In the genomic region with DNA sequence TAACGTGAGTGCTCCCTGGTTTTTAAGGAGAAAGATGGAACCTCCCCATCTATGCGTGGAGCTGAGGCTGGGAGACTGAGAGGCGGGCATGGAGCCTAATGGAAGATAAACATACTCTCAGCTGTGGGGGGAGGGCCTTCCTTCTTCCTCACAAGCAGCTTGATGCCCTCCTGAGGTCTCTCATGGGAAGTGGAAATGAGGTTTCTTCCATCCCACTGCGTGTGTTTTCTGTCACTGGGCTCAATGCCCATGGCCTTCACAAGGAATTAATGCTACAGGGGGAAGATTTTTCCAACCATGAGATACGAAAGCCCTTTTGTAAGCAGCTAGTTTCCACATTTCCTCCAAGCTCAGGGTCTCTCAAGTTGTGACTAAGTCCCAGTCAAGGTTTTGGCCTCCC, we compare ENCODE assay signal across 14 mouse cellular contexts. TPM values are rescaled to one million over a fixed set of nuclear protein-coding genes. Genes with fewer than 3 reads are reported as not detected.
DNase-seq lines count a peak whose midpoint lies in the region; ATAC-seq and TF ChIP-seq lines count a peak whose summit lies in the region.
"Had no signal": no experiment of that assay in that cellular context is flagged by ENCODE, and none has a peak within 500 bp of the region (broad histone marks: within the 10 kb centered on the region; RNA-seq: fewer than 3 reads in every experiment).

No protein-coding gene starts in this region.

- TF ChIP-seq POLR2A in heart, adult 2 months (IDR thresholded peaks at IDR 0.05; ENCODE audit: insufficient read depth, low read depth, low read length): no peak

- peak; percentile 56 to 88 for DNase-seq in adrenal gland, adult (ENCODE audit: inconsistent age in 2 of 2, low spot score in 1 of 2)
- no peak for DNase-seq in adrenal gland, postnatal 4 days (ENCODE audit: low spot score in 2 of 2)
- no peak for DNase-seq in heart, adult 2 months
- no peak for DNase-seq in heart, postnatal 4 days
- DNase-seq in lung, postnatal 25 days (ENCODE audit: low spot score): no peak
- peak; percentile 58 to 66 for DNase-seq in lung, postnatal 4 days
- DNase-seq in embryo, embryonic 10.5 days (ENCODE audit: low spot score): no peak
- DNase-seq: kidney, adult 8-10 months; thymus, postnatal 4 days had no signal

- TF ChIP-seq CTCF in heart, adult 2 months (IDR thresholded peaks at IDR 0.05): no peak

- H3K27ac ChIP-seq in heart, adult 2 months: peak overlapping the region; percentile 60
- H3K27ac ChIP-seq in lung, embryonic 16.5 days (ENCODE audit: low read length): peak overlapping the region; percentile 65

- H3K4me1 ChIP-seq in heart, adult 2 months (ENCODE audit: control insufficient read depth, insufficient read depth, low read length): peaks cover 2% of the 10 kb centered on the region; the same call in 1 of the 2 replicates
- H3K4me1 ChIP-seq in lung, embryonic 16.5 days (replicated peaks; ENCODE audit: control insufficient read depth, insufficient read depth, low read length): peaks cover 22% of the 10 kb centered on the region

- no peaks in the 10 kb centered on the region; the same call in none of the 2 replicates for H3K79me2 ChIP-seq in heart, adult 2 months (replicated peaks; ENCODE audit: control insufficient read depth, insufficient read depth, low read length)

- peak; percentile 61 for ATAC-seq in lung, embryonic 16.5 days (ENCODE audit: low read depth)
- ATAC-seq: forebrain, embryonic 14.5 days; hindbrain, embryonic 16.5 days had no signal

- no peaks in the 10 kb centered on the region for H3K27me3 ChIP-seq in heart, adult 2 months (ENCODE audit: control insufficient read depth, insufficient read depth, low read length)
- no peaks in the 10 kb centered on the region for H3K27me3 ChIP-seq in lung, embryonic 16.5 days (ENCODE audit: control insufficient read depth, insufficient read depth, low read depth, low read length)
- H3K27me3 ChIP-seq: CH12.LX had no signal

- H3K36me3 ChIP-seq in heart, adult 2 months (ENCODE audit: control insufficient read depth, insufficient read depth, low read length): no peaks in the 10 kb centered on the region
- H3K36me3 ChIP-seq in lung, embryonic 16.5 days (ENCODE audit: control insufficient read depth, insufficient read depth, low read length): no peaks in the 10 kb centered on the region

- TF ChIP-seq EP300 in heart, adult 2 months (IDR thresholded peaks at IDR 0.05; ENCODE audit: insufficient read depth, low read depth, low read length): no peak

- no peak overlapping the region for H3K4me3 ChIP-seq in heart, adult 2 months
- no peak overlapping the region for H3K4me3 ChIP-seq in lung, embryonic 16.5 days (ENCODE audit: low read length)
- H3K4me3 ChIP-seq: heart, embryonic 12.5 days had no signal

- intact Hi-C loops in heart, adult 2 months (cut with DNase I): loop anchor here (1.0 to 2.0 kb wide), 2 partner anchors 29 to 99 kb away; no protein-coding TSS in a partner anchor

- WGBS in heart, adult 2 months: 43% methylated on average over 5 of the region's 5 CpGs
- 29% methylated on average over 5 of the region's 5 CpGs for WGBS in lung, embryonic 16.5 days

- H3K9ac ChIP-seq in heart, adult 2 months (ENCODE audit: low read depth, low read length): no peak overlapping the region
- no peak overlapping the region for H3K9ac ChIP-seq in lung, embryonic 16.5 days (ENCODE audit: low read length)
- H3K9ac ChIP-seq: heart, embryonic 12.5 days had no signal

- H3K9me3 ChIP-seq in lung, embryonic 16.5 days (ENCODE audit: control insufficient read depth, low read length): no peaks in the 10 kb centered on the region

- no peak overlapping the region for H3K4me2 ChIP-seq in lung, embryonic 16.5 days (ENCODE audit: low read depth, low read length)
- H3K4me2 ChIP-seq: heart, embryonic 12.5 days had no signal

RNA-seq across cellular contexts. Expression of a gene that starts 32.3 kb away (rescaled TPM):
- total RNA-seq in adrenal gland, postnatal 4 days (2021): 10 to 100 TPM; 27.0 to 29.9 TPM
- total RNA-seq in heart, adult 2 months (2021): 10 to 100 TPM; 28.5 to 28.8 TPM
- 33.4 and 34.1 TPM in 2 replicates for polyA plus RNA-seq in heart, adult 2 months (2012; rRNA removed)
- 10 to 100 TPM; 40.3 to 45.0 TPM for total RNA-seq in heart, postnatal 4 days (2021)
- polyA plus RNA-seq in lung, embryonic 16.5 days (2015; fragmentation: Nextera tagmentation; extraction: Ambion mirVana): 44.4 and 47.3 TPM in 2 replicates

Comparison
In these comparisons a context has a peak if more than half of its experiments do, and no peak if none do; other contexts are left out.
1. DNase-seq: peak in adrenal gland, adult (2 of 2) and lung, postnatal 4 days (2 of 2); none in adrenal gland, postnatal 4 days (0 of 2), heart, adult 2 months (0 of 2), heart, postnatal 4 days (single experiment), lung, postnatal 25 days (single experiment) and embryo, embryonic 10.5 days (single experiment).